Mouse (Mus musculus) lung, embryonic 14.5 days (tissue): ENCODE measurements around the gene Phf19. TPM values are rescaled to one million over a fixed set of nuclear protein-coding genes. Genes with fewer than 3 reads are reported as not detected.

ENCODE experiments used
- ATAC-seq: fragments of 200-750 bp; cut with Nextera tagmentation; 2 replicates; pipeline ENCODE4 v1.8.0; 2017; ENCODE audit warnings: mild to moderate bottlenecking, moderate TSS enrichment, moderate library complexity; ENCODE audit not compliant: insufficient read depth
- DNase-seq: peaks from one replicate; pipeline ENCODE4 v3.0.0-alpha.2; 2015
- H3K27ac ChIP-seq: fragments of 300-500 bp; sonication (generic); 2 replicates; pipeline ENCODE4 v1.5.1; 2014; ENCODE audit warnings: low read depth, mild to moderate bottlenecking, moderate library complexity
- H3K27me3 ChIP-seq: fragments of 300-500 bp; sonication (generic); 2 replicates; pipeline ENCODE4 v1.6.1; 2014; ENCODE audit warnings: low read length, control low read depth; ENCODE audit not compliant: insufficient read depth
- H3K36me3 ChIP-seq: fragments of 300-500 bp; sonication (generic); 2 replicates; pipeline ENCODE4 v1.6.1; 2014; ENCODE audit warnings: control low read depth; ENCODE audit not compliant: insufficient read depth
- H3K4me1 ChIP-seq: fragments of 300-500 bp; sonication (generic); 2 replicates; pipeline ENCODE4 v1.6.1; 2014; ENCODE audit warnings: antibody characterized with exemption, control low read depth; ENCODE audit not compliant: insufficient read depth
- H3K4me2 ChIP-seq: fragments of 300-500 bp; sonication (generic); 2 replicates; pipeline ENCODE4 v1.6.1; 2014; ENCODE audit warnings: mild to moderate bottlenecking
- H3K4me3 ChIP-seq: fragments of 300-500 bp; sonication (generic); 2 replicates; pipeline ENCODE4 v1.5.1; 2014; ENCODE audit warnings: low read depth, low read length
- H3K9ac ChIP-seq: fragments of 300-500 bp; sonication (generic); 2 replicates; pipeline ENCODE4 v1.6.1; 2014
- H3K9me3 ChIP-seq: fragments of 300-500 bp; sonication (generic); 2 replicates; pipeline ENCODE4 v1.6.1; 2016; ENCODE audit warnings: low read depth, low read length, control low read depth
- CTCF ChIP-seq: IDR thresholded peaks from 2 replicates; pipeline ENCODE4 v1.5.1; 2016; ENCODE audit warnings: antibody characterized with exemption, low read depth
- WGBS: fragments of 180-500 bp; shearing (Covaris S2); extraction: QIAGEN DNeasy Blood & Tissue Kit; methylation state at CpG from one replicate; pipeline ENCODE4 v1.1.7; 2014; 5-methylcytosine and 5-hydroxymethylcytosine counted together
- polyA plus RNA-seq: library from polyadenylated mRNA; unstranded; fragments of >200 nt; fragmentation: Nextera tagmentation; extraction: Ambion mirVana; gene quantifications from 2 replicates; pipeline ENCODE4 v1.2.1, GENCODE M21; 2014

Gene Phf19
- polyA plus RNA-seq, 1 experiment from 2014 or later = 3.3 TPM

- H3K27me3 ChIP-seq = no peaks in the 10 kb centered on the region
- no peak overlapping the region for H3K4me2 ChIP-seq
- WGBS = 14% methylated on average over 10 of the region's 10 CpGs
- H3K27ac ChIP-seq = no peak overlapping the region
- H3K36me3 ChIP-seq = 0 out of 2 replicates have a peak, but pooled peaks cover 2% of the 10 kb centered on the region
- DNase-seq (peak; percentile 78), ATAC-seq (peak; percentile 21; the same call in 1 of the 2 replicates)
- no peaks in the 10 kb centered on the region for H3K4me1 ChIP-seq
- no peaks in the 10 kb centered on the region for H3K9me3 ChIP-seq
- no peak overlapping the region for H3K9ac ChIP-seq
- no peak overlapping the region for H3K4me3 ChIP-seq
- peak; percentile 66 for TF ChIP-seq CTCF
Measured at GRCm38 (mm10) chr2:34897820-34898219, 16.0 kb downstream of the Phf19 start.

DNA sequence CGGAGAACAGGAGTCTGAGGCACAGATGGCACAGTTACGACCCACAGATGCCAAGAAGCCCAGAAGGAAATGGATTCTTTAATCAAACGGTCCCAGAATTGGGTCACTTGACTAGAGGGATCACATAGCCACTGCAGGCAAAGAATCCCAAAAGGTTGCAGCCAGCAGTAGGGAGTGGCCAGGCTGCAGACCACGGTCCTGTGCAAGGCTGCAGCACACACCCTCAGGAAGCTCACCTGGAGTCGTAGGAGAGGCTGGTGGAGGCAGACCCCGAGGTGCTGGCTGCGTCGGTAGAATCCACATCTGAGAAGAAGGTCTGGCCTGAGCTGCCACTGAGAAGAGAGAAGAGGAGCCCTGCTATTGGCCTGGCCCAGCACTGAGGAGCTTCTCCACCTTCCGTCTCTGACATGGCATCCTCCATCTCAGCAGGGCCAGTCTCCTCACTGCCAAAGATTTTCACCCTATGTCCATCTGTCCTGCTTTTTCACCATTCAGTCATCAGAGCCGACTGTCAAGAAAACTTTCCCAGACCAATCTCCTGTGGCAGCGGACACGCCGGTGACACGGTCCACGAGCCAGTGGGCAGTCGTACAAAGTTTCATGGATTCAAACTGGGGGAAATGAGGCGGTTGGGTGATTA lies 16.9 kb downstream of the Phf19 start:
- no peak for TF ChIP-seq CTCF
- no peak overlapping the region for H3K9ac ChIP-seq
- H3K4me2 ChIP-seq = no peak overlapping the region
- H3K27me3 ChIP-seq = no peaks in the 10 kb centered on the region
- H3K4me1 ChIP-seq = no peaks in the 10 kb centered on the region
- H3K36me3 ChIP-seq = 0 out of 2 replicates have a peak, but pooled peaks cover 2% of the 10 kb centered on the region
- DNase-seq (no peak), ATAC-seq (no peak)
- H3K27ac ChIP-seq = no peak overlapping the region
- no peaks in the 10 kb centered on the region for H3K9me3 ChIP-seq
- no peak overlapping the region for H3K4me3 ChIP-seq
- WGBS = 78% methylated on average over 17 of the region's 17 CpGs

GRCm38 (mm10) chr2:34895503-34896113 lies 18.2 kb downstream of the Phf19 start:
- no peak overlapping the region for H3K4me3 ChIP-seq
- TF ChIP-seq CTCF = no peak
- WGBS = 74% methylated on average over 19 of the region's 19 CpGs
- DNase-seq (no peak), ATAC-seq (no peak)
- no peaks in the 10 kb centered on the region for H3K9me3 ChIP-seq
- no peak overlapping the region for H3K9ac ChIP-seq
- no peaks in the 10 kb centered on the region for H3K27me3 ChIP-seq
- no peak overlapping the region for H3K4me2 ChIP-seq
- 0 out of 2 replicates have a peak, but pooled peaks cover 2% of the 10 kb centered on the region for H3K36me3 ChIP-seq
- H3K27ac ChIP-seq = no peak overlapping the region
- no peaks in the 10 kb centered on the region for H3K4me1 ChIP-seq

GRCm38 (mm10) chr2:34893950-34894349 lies 19.9 kb downstream of the Phf19 start:
- H3K36me3 ChIP-seq = 0 out of 2 replicates have a peak, but pooled peaks cover 2% of the 10 kb centered on the region
- H3K27ac ChIP-seq = no peak overlapping the region
- no peak for TF ChIP-seq CTCF
- no peak overlapping the region for H3K4me3 ChIP-seq
- H3K27me3 ChIP-seq = no peaks in the 10 kb centered on the region
- H3K4me2 ChIP-seq = no peak overlapping the region
- WGBS = 70% methylated on average over 5 of the region's 5 CpGs
- H3K4me1 ChIP-seq = no peaks in the 10 kb centered on the region
- ATAC-seq = no peak
- H3K9me3 ChIP-seq = no peaks in the 10 kb centered on the region
- H3K9ac ChIP-seq = no peak overlapping the region
- DNase-seq = no peak

DNA sequence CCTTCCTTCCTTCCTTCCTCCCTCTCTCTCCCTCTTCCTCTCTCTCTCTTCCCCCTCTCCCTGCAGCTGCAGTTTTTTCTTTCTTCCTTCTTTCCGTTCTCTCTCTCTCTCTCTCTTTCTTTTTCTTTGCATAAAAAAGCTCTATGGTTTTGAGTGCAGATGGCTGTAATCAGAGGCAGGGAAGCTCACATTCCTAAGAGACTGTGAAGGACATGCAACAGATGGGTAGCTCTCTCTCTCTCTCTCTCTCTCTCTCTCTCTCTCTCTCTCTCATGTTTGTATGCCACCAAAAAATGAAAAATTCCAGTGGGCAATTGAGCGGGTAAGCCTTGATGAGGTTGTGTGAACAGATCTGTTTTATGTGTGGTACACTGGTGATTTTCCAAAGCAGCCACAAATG lies 29.6 kb downstream of the Phf19 start:
- Histone ChIP-seq H3K9ac (no peak overlapping the region), H3K27ac (no peak overlapping the region), H3K4me1 (no peaks in the 10 kb centered on the region), H3K9me3 (no peaks in the 10 kb centered on the region), H3K4me3 (no peak overlapping the region), H3K36me3 (no peaks in the 10 kb centered on the region), H3K4me2 (no peak overlapping the region), H3K27me3 (no peaks in the 10 kb centered on the region)
- TF ChIP-seq CTCF = no peak
- no peak for ATAC-seq
- WGBS = 44% methylated on average over 2 of the region's 2 CpGs
- DNase-seq = peak; percentile 66

- DNase-seq (no peak), ATAC-seq (no peak)
Measured at GRCm38 (mm10) chr2:34883190-34883589, 30.6 kb downstream of the Phf19 start.

GRCm38 (mm10) chr2:34882757-34883156 lies 31.1 kb downstream of the Phf19 start:
- TF ChIP-seq CTCF = no peak
- Histone ChIP-seq H3K36me3 (no peaks in the 10 kb centered on the region), H3K27me3 (no peaks in the 10 kb centered on the region), H3K27ac (no peak overlapping the region), H3K4me2 (no peak overlapping the region), H3K4me1 (no peaks in the 10 kb centered on the region), H3K4me3 (no peak overlapping the region), H3K9ac (no peak overlapping the region), H3K9me3 (no peaks in the 10 kb centered on the region)
- ATAC-seq = no peak
- DNase-seq = no peak
- WGBS = 84% methylated on average over 2 of the region's 2 CpGs

More at GRCm38 (mm10) chr2:34883190-34883589, 30.6 kb downstream of the Phf19 start:
- no peaks in the 10 kb centered on the region for H3K36me3 ChIP-seq
- H3K4me2 ChIP-seq = no peak overlapping the region
- 22% methylated on average over 5 of the region's 5 CpGs for WGBS
- no peak overlapping the region for H3K4me3 ChIP-seq
- no peaks in the 10 kb centered on the region for H3K4me1 ChIP-seq
- H3K9ac ChIP-seq = no peak overlapping the region
- H3K27ac ChIP-seq = no peak overlapping the region
- TF ChIP-seq CTCF = no peak
- H3K9me3 ChIP-seq = no peaks in the 10 kb centered on the region
- H3K27me3 ChIP-seq = no peaks in the 10 kb centered on the region
